Mouse (Mus musculus) cerebellum, adult 2 months (tissue): ENCODE measurements around the gene Ppm1j.

Experiments
- CTCF ChIP-seq: fragments of 200-500 bp; IDR thresholded peaks from 2 replicates; pipeline ENCODE4 v1.5.1; 2011; ENCODE audit warnings: low read depth, mild to moderate bottlenecking, control low read depth, low read length, moderate library complexity, borderline replicate concordance; ENCODE audit not compliant: insufficient read depth
- POLR2A ChIP-seq: fragments of 200-500 bp; IDR thresholded peaks from 2 replicates; pipeline ENCODE4 v1.6.1; 2011; ENCODE audit warnings: low read length, control low read depth, borderline replicate concordance; ENCODE audit not compliant: insufficient read depth

- no peak for TF ChIP-seq CTCF
- TF ChIP-seq POLR2A, result no peak
Measured at GRCm38 (mm10) chr3:104773301-104773700, 7.6 kb upstream of the Ppm1j start.
